Mouse (Mus musculus): ENCODE measurements around the gene Wdfy4. TPM values are rescaled to one million over a fixed set of nuclear protein-coding genes. Genes with fewer than 3 reads are reported as not detected.
A peak's percentile ranks its signal among the peaks of the same experiment; 100 is the strongest.

Gene Wdfy4
- polyA plus RNA-seq, 1 experiment from 2014 or later = 0.22 TPM

DNA sequence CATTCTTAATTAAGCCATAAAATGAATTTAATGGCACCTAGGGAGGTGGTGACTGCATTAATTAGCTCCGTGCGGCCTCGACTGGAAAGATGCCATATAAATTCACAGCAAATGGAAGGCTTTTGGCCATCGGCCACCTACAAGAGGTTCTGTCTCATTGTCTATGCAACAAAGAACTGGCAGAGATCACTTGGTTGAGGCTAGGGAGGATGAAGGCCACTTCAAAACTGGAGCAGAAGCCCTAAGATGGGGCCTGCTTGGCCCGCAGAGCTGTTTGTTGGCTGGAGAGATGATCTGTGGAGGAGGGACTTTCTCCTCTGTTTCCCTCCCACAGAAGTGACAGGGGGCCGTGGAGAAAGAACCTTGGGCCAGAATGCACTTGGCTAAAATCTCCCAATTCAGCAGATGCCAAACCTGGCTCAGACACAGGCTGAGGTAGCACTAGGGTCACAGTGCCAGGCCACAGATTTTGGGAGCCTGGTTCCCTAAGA is 103.9 kb downstream of the Wdfy4 start:
- no peak for ATAC-seq (ENCODE audit: insufficient number of reproducible peaks, low FRiP score)
- Histone ChIP-seq H3K9ac (no peak overlapping the region), H3K4me1 (replicated peaks) (no peaks in the 10 kb centered on the region), H3K36me3 (no peaks in the 10 kb centered on the region), H3K4me3 (no peak overlapping the region), H3K27ac (ENCODE audit: poor library complexity, severe bottlenecking) (no peak overlapping the region), H3K4me2 (no peak overlapping the region), H3K9me3 (replicated peaks) (no peaks in the 10 kb centered on the region), H3K27me3 (replicated peaks) (no peaks in the 10 kb centered on the region)
- WGBS = 78% methylated on average over 6 of the region's 6 CpGs

DNA sequence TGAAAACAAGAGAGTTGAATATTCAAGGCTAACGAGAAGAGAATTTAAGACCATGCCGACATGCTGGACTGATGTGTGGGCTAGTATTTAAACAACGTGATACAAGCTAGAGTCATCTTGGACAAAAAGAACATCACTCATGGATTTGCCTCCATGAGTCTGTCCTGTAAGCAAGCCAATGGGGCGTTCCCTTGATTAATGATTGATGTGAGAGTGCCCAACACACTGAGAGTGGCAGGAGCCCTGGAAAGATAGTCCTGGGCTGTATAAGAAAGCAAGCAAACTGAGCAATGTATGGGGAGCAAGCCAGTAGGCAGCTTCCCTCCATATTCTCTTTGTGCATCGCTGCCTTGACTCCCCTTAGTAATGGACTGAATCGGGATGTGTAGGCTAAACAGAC is 106.7 kb downstream of the Wdfy4 start:
- Histone ChIP-seq H3K9ac (no peak overlapping the region), H3K4me1 (replicated peaks) (no peaks in the 10 kb centered on the region), H3K27ac (ENCODE audit: poor library complexity, severe bottlenecking) (no peak overlapping the region), H3K27me3 (replicated peaks) (no peaks in the 10 kb centered on the region), H3K36me3 (no peaks in the 10 kb centered on the region), H3K4me2 (no peak overlapping the region), H3K9me3 (replicated peaks) (no peaks in the 10 kb centered on the region), H3K4me3 (no peak overlapping the region)
- no peak for ATAC-seq (ENCODE audit: insufficient number of reproducible peaks, low FRiP score)
- WGBS = 86% methylated on average over 6 of the region's 6 CpGs

DNA sequence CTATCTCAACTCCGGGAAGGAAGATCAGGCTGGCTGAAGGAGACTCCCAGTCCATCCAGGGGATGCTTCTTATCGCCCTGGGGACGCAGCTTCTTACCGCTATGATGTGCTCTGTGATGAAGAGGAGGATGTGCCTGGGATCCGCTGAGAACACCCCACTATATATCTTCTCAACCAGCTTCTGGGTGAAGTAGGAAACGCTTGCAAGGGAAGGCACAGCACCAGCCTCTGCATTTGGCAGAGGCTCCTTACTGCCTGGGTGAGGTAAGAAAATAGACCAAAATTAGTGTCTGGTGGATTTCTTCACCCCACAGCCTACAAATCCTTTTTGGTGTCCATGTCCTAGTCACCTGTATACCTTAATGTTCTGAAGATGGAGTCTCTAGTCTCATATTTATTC is 107.2 kb downstream of the Wdfy4 start:
- ATAC-seq (ENCODE audit: insufficient number of reproducible peaks, low FRiP score) = no peak
- Histone ChIP-seq H3K36me3 (no peaks in the 10 kb centered on the region), H3K4me1 (replicated peaks) (no peaks in the 10 kb centered on the region), H3K9me3 (replicated peaks) (no peaks in the 10 kb centered on the region), H3K9ac (no peak overlapping the region), H3K4me2 (no peak overlapping the region), H3K4me3 (no peak overlapping the region), H3K27ac (ENCODE audit: poor library complexity, severe bottlenecking) (no peak overlapping the region), H3K27me3 (replicated peaks) (no peaks in the 10 kb centered on the region)
- 83% methylated on average over 6 of the region's 6 CpGs for WGBS

DNA sequence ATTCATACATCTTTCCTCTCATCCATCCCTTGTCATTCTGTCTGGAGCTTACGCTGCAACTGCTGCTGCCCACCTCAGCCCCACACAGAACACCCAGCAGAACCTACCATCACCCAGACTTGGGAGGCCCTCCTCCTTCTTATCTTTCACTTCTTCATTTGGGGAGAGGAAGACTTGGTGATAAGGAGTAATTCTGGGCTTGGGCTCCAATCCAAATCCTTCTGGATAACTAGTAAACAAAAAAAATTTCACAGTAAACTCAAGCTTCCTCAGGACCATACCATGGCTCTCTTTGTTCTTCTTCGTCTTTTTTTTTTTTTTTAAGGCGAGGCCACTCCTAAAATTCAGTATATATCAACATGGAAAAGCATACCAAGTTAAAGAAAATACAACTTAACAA is 112.0 kb downstream of the Wdfy4 start:
- H3K9ac ChIP-seq = no peak overlapping the region
- no peak overlapping the region for H3K4me2 ChIP-seq
- 82% methylated on average over 3 of the region's 3 CpGs for WGBS
- no peaks in the 10 kb centered on the region for H3K9me3 ChIP-seq (replicated peaks)
- ATAC-seq (ENCODE audit: insufficient number of reproducible peaks, low FRiP score) = no peak
- 0 out of 2 replicates have a peak, but pooled peaks cover 3% of the 10 kb centered on the region for H3K4me1 ChIP-seq (replicated peaks)
- H3K27me3 ChIP-seq (replicated peaks) = no peaks in the 10 kb centered on the region
- no peak overlapping the region for H3K27ac ChIP-seq (ENCODE audit: poor library complexity, severe bottlenecking)
- H3K4me3 ChIP-seq = no peak overlapping the region
- H3K36me3 ChIP-seq = no peaks in the 10 kb centered on the region

DNA sequence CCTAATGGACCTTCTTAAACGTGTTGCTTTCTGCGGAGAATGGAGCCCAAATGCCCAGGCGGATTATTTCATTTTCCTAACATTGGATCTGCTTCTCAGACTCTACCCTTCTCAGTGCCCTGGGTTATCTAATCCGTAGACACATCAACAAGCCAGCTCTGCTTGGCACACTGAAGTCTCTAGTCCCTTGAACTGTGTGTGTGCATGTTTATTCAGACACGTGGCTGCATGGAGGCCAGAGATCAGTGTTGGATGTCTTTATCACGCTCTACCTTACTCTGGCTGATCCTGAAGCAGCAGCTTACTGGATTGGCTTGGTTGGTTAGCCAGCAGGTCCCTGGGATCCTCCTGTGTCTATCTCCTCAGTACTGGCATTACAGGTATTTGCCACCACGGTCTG is 113.0 kb downstream of the Wdfy4 start:
- 0 out of 2 replicates have a peak, but pooled peaks cover 3% of the 10 kb centered on the region for H3K4me1 ChIP-seq (replicated peaks)
- H3K9me3 ChIP-seq (replicated peaks) = no peaks in the 10 kb centered on the region
- H3K4me3 ChIP-seq = no peak overlapping the region
- no peaks in the 10 kb centered on the region for H3K27me3 ChIP-seq (replicated peaks)
- no peak for ATAC-seq (ENCODE audit: insufficient number of reproducible peaks, low FRiP score)
- 81% methylated on average over 7 of the region's 7 CpGs for WGBS
- no peak overlapping the region for H3K27ac ChIP-seq (ENCODE audit: poor library complexity, severe bottlenecking)
- H3K9ac ChIP-seq = no peak overlapping the region
- no peaks in the 10 kb centered on the region for H3K36me3 ChIP-seq
- no peak overlapping the region for H3K4me2 ChIP-seq

DNA sequence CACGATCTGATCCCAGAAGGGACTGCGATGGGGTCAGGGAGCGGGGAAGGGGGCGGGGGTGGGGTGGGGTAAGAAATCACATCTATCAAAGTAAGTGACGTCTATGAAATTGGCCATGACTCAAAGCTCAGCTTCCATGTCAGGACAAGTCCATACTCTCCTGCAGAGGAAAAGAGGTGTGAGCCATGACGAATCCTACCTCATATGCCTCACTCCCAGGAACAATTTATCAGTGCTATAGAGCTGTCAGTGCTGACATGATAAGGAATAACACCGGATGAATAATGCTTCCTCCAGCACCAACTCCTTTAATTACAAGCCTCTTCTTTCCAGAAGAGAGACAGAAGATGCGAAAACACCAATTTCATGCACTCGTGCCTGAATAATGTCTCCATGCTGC is 117.6 kb downstream of the Wdfy4 start:
- no peak overlapping the region for H3K4me3 ChIP-seq
- H3K9me3 ChIP-seq (replicated peaks) = 0 out of 2 replicates have a peak, but pooled peaks cover 3% of the 10 kb centered on the region
- H3K9ac ChIP-seq = no peak overlapping the region
- WGBS = 73% methylated on average over 9 of the region's 9 CpGs
- H3K4me1 ChIP-seq (replicated peaks) = peaks cover 3% of the 10 kb centered on the region; the same call in 1 of the 2 replicates
- no peaks in the 10 kb centered on the region for H3K27me3 ChIP-seq (replicated peaks)
- ATAC-seq (ENCODE audit: insufficient number of reproducible peaks, low FRiP score) = no peak
- no peak overlapping the region for H3K4me2 ChIP-seq
- H3K27ac ChIP-seq (ENCODE audit: poor library complexity, severe bottlenecking) = no peak overlapping the region
- H3K36me3 ChIP-seq = no peaks in the 10 kb centered on the region

DNA sequence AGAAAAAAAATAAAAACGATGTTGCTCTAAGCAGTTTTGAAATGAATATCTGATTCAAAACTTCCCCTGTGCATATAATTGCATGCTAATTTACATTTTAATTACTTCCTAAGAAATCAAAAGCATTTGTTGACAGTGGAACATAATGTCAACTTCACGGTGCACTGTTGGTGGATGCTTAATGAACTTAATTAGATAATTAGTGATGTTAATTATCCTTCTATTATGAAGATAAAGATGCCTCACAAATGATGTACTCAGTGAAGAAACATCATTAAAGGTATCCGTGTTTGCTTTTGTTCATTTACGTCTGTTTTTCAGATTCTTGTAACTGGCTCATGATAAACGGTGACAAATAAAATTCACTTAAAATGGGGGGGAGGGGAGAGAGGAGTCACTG is 122.3 kb downstream of the Wdfy4 start:
- H3K9me3 ChIP-seq (replicated peaks) = 0 out of 2 replicates have a peak, but pooled peaks cover 3% of the 10 kb centered on the region
- WGBS = 81% methylated on average over 5 of the region's 5 CpGs
- no peak for ATAC-seq (ENCODE audit: insufficient number of reproducible peaks, low FRiP score)

DNA sequence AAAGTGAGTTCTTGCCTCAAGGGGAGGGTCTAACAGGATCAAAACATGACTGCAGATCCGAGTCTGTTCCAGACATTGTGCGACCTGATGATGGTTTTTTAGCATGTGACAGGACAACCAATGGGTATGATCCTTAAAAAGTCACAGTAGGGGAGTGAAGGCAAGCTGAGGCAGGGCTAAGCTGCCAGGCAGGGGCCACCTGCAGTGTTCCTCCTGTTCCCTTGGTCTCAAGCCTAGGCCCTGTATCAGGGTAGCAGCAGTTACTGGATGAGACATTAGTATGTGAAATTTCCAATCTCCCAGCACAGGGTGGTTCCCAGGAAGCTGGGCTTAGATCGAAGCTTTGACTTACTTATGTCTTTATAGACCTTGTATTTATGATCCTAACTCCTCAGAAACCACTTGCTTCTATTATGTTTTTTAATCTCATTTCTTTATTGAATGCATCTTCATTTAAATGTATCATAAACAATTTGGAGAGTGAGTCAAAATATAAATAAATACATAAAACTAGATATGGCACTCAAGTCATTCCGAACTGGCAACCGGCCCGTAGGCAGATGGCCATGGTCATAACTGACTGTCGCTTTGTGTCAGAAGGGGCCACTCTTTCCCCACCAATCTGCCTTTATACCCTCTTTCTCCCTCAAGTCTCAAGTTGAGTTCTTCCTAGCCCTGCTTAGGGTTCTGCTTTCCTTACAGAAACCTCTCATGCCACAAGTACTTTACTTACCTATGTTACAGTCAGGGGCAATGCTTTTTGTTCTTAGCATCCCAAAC is 126.2 kb downstream of the Wdfy4 start:
- H3K27ac ChIP-seq (ENCODE audit: poor library complexity, severe bottlenecking) = no peak overlapping the region
- peaks cover 5% of the 10 kb centered on the region for H3K4me1 ChIP-seq (replicated peaks)
- no peaks in the 10 kb centered on the region for H3K36me3 ChIP-seq
- ATAC-seq (ENCODE audit: insufficient number of reproducible peaks, low FRiP score) = no peak
- no peak overlapping the region for H3K4me2 ChIP-seq
- 85% methylated on average over 7 of the region's 7 CpGs for WGBS
- H3K27me3 ChIP-seq (replicated peaks) = no peaks in the 10 kb centered on the region
- H3K9ac ChIP-seq = no peak overlapping the region
- no peaks in the 10 kb centered on the region for H3K9me3 ChIP-seq (replicated peaks)
- H3K4me3 ChIP-seq = no peak overlapping the region

More for the DNA sequence above, 122.3 kb downstream of the Wdfy4 start:
- Histone ChIP-seq H3K4me1 (replicated peaks) (no peaks in the 10 kb centered on the region; the same call in 1 of the 2 replicates), H3K27ac (ENCODE audit: poor library complexity, severe bottlenecking) (no peak overlapping the region), H3K27me3 (replicated peaks) (no peaks in the 10 kb centered on the region), H3K4me3 (no peak overlapping the region), H3K36me3 (no peaks in the 10 kb centered on the region), H3K4me2 (no peak overlapping the region), H3K9ac (no peak overlapping the region)

DNA sequence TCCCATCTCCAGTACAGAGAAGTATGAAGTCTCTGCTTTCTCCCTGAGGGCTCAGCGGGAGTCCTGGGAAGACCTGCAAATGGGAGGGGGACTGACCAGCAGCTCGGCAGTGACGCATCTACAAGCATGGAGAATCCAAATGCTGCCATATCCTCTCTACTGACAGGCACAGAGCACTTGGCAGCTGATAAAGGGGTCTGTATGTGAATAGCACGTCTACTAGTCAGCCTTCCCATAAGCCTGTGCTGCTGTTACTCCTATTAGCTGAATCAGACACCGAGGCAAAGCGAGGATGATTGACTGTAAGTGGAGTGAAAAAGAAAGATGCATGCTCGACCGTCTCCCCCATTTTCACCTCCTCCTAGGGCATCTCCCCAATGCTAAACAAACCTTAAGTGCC is 131.9 kb downstream of the Wdfy4 start:
- Histone ChIP-seq H3K9ac (no peak overlapping the region), H3K27ac (ENCODE audit: poor library complexity, severe bottlenecking) (0 out of 2 replicates have a peak overlapping the region, but pooled peaks have one; percentile 2), H3K27me3 (replicated peaks) (0 out of 2 replicates have a peak, but pooled peaks cover 3% of the 10 kb centered on the region), H3K4me3 (no peak overlapping the region), H3K4me1 (replicated peaks) (peaks cover 17% of the 10 kb centered on the region), H3K9me3 (replicated peaks) (no peaks in the 10 kb centered on the region), H3K4me2 (no peak overlapping the region), H3K36me3 (no peaks in the 10 kb centered on the region)
- WGBS = 43% methylated on average over 8 of the region's 8 CpGs
- ATAC-seq (ENCODE audit: insufficient number of reproducible peaks, low FRiP score) = no peak

DNA sequence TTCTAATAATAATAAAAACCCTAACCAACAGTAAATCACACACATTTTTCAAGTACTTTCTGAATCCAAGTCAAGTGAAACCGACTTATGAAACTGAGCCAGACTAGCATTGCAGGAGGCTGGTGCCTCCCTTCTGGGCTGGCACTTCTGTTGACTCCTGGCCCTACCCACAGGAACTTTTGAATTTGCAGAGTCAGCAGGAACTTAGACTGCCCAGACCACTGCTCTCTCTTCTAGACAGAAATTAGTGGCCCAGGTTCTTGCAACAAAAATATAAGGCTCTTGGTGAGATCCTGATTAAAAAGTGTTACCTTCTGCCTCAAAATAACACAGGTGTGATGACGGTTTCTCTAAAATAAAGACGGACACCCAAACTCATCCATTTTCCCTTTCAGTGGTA is 140.1 kb downstream of the Wdfy4 start:
- no peak overlapping the region for H3K27ac ChIP-seq (ENCODE audit: poor library complexity, severe bottlenecking)
- H3K4me2 ChIP-seq = no peak overlapping the region
- no peak overlapping the region for H3K4me3 ChIP-seq
- H3K4me1 ChIP-seq (replicated peaks) = no peaks in the 10 kb centered on the region
- peaks cover 5% of the 10 kb centered on the region; the same call in 1 of the 2 replicates for H3K27me3 ChIP-seq (replicated peaks)
- ATAC-seq (ENCODE audit: insufficient number of reproducible peaks, low FRiP score) = no peak
- H3K9me3 ChIP-seq (replicated peaks) = no peaks in the 10 kb centered on the region
- 76% methylated on average over 3 of the region's 3 CpGs for WGBS
- H3K36me3 ChIP-seq = no peaks in the 10 kb centered on the region
- no peak overlapping the region for H3K9ac ChIP-seq

DNA sequence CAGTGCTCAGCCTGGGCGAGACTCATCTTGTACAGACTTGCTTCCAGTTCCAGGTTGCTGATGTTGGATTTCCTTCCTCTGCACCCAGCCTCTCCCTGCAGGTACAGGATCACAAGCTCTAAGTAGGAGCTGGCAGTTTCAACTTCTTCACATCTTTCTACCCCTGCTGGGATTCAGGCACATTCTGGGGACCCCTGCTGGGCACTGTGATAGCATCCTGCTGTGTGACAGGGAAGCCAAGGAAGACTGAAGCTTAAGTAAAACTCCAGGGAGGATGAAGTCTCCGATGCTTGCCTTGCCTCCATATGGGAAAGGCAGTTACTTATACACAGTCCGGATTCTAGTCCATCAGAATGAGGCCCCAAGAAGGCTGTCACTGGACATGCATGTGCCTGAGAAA is 148.5 kb downstream of the Wdfy4 start:
- Histone ChIP-seq H3K27ac (ENCODE audit: poor library complexity, severe bottlenecking) (no peak overlapping the region), H3K36me3 (no peaks in the 10 kb centered on the region), H3K27me3 (replicated peaks) (peaks cover 12% of the 10 kb centered on the region; the same call in 1 of the 2 replicates), H3K4me2 (no peak overlapping the region), H3K4me1 (replicated peaks) (no peaks in the 10 kb centered on the region), H3K9ac (no peak overlapping the region), H3K4me3 (no peak overlapping the region), H3K9me3 (replicated peaks) (no peaks in the 10 kb centered on the region)
- WGBS = 28% methylated on average over 3 of the region's 3 CpGs
- ATAC-seq (ENCODE audit: insufficient number of reproducible peaks, low FRiP score) = no peak
